Mouse (Mus musculus): ENCODE measurements at regions not wholly inside any gene's neighbourhood (a gene's known extent, or its start where the extent isn't known, plus 50 kb on each side); places are given as distances from the start of the nearest gene placed in this dataset.

DNA sequence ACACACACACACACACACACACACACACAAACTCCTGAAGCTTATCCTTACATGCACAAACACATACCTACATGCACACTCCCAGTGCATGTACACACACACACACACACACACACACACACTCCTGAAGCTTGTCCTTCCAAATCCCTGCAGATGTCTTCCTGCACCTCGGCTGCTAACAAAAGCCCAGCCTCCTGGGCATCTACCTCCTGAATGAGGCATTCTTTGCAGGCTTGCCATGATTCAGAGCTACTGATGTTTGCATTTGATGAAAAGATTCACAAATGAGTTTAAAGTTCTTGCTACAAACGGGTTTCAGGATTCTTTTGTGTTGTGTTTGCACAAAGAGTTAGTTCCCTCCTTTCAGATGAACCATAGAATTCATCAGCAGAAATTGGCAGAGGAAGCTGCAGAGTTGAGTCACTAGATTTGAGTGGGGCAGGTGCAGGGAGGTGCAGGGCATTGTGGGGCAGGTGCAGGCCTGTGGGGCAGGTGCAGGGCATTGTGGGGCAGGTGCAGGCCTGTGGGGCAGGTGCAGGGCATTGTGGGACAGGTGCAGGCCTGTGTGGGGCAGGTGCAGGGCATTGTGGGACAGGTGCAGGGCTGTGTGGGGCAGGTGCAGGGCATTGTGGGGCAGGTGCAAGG, 84.8 kb upstream of the Ajap1 start:
- H3K9me3 ChIP-seq, result no peaks in the 10 kb centered on the region

DNA sequence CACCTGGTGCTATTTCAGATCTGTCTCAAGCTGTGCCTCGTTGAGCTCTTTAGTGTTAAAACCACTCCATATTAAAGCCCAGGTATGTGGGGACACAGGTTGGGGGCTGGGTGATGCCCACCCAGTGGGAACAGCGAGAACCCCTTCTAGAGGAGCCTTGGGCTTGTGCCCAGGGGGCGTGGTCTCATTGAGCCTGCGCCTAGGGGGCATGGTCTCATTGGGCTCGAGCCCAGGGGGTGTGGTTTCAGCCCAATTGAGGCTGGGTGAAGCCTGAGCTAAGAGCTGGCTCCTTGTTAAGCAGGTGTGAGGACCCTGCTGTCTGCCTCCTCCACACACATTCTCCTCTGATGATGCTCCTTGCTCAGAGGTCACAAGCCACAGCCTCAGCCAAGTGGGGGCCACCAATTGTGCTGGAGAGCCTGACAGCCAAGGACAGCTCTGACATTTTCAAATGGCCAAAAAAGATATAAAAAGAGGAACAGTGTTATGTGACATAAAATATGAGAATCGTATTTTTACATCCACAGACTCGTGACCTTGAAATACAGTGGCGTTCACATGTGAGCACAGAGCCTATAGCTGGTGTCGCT, 90.7 kb upstream of the Ajap1 start:
- H3K27me3 ChIP-seq, result no peaks in the 10 kb centered on the region
- no peaks in the 10 kb centered on the region for H3K9me3 ChIP-seq
- H3K9ac ChIP-seq, result no peak overlapping the region
- no peaks in the 10 kb centered on the region for H3K36me3 ChIP-seq
- 61% methylated on average over 9 of the region's 9 CpGs for WGBS
- H3K27ac ChIP-seq (replicated peaks), result no peak overlapping the region
- H3K4me2 ChIP-seq, result no peak overlapping the region
- no peak for ATAC-seq (ENCODE audit: low FRiP score, low read depth)
- peaks cover 5% of the 10 kb centered on the region; the same call in 1 of the 2 replicates for H3K4me1 ChIP-seq (replicated peaks)
- H3K4me3 ChIP-seq, result no peak overlapping the region

More for the DNA sequence above, 84.8 kb upstream of the Ajap1 start:
- Histone ChIP-seq H3K27ac (replicated peaks) (no peak overlapping the region), H3K27me3 (no peaks in the 10 kb centered on the region), H3K4me2 (no peak overlapping the region), H3K4me3 (no peak overlapping the region), H3K9ac (no peak overlapping the region), H3K4me1 (replicated peaks) (no peaks in the 10 kb centered on the region), H3K36me3 (no peaks in the 10 kb centered on the region)
- 16% methylated on average over 2 of the region's 2 CpGs for WGBS
- ATAC-seq (ENCODE audit: low FRiP score, low read depth), result no peak

DNA sequence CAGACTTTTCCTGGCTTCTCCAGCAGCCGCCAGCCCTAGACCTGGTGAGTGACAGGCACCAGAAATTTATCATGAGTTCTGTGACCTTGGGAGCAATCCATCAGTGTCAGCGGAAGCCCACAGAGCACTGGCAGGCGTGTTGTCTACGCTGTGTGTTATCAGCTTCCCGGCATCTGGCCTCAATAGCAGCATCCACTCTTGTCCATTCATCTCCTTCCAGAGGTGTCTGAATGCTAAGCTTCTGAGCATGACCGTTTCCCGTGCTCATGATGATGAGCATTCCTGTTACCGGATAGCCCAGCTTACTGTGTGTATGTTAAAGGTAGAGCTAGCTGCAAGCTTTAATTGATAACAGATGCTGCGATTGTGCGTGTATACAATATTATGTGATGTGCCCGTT, 110.7 kb upstream of the Ajap1 start:
- no peaks in the 10 kb centered on the region for H3K36me3 ChIP-seq
- no peak overlapping the region for H3K9ac ChIP-seq
- WGBS, result 65% methylated on average over 11 of the region's 11 CpGs
- 0 out of 2 replicates have a peak, but pooled peaks cover 5% of the 10 kb centered on the region for H3K4me1 ChIP-seq (replicated peaks)
- H3K27me3 ChIP-seq, result no peaks in the 10 kb centered on the region
- H3K9me3 ChIP-seq, result no peaks in the 10 kb centered on the region
- no peak overlapping the region for H3K27ac ChIP-seq (replicated peaks)
- H3K4me2 ChIP-seq, result no peak overlapping the region
- H3K4me3 ChIP-seq, result no peak overlapping the region
- no peak for ATAC-seq (ENCODE audit: low FRiP score, low read depth)

DNA sequence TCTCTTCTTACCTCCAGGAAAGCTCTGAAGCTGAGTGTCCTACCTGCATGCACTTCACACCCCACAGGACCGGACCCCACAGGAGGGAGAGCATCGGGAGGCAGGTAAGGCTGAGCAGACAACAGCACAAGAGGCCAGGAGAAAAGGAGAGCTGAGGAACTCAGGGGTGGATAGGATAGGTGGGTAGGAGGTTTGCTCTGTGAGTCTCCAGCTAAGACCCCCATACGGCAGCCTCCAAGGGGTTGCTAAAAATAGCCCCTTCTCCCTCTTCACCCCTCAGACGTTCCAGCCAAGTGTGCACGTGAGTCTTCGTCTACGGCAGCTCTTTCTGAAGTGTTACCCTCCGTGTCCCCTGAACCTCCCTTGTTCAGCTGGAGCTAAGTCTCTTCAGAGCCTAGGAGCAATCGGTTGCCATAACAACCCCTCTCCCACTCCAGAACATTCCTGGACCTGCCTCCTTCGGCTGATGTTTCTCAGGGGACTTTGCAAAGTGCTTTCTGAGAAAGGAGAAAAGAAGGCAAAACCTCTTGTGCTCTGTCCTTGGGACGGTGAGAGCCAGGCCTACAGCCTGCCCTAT, 117.3 kb upstream of the Ajap1 start:
- H3K27ac ChIP-seq (replicated peaks), result peak overlapping the region; percentile 60
- H3K4me3 ChIP-seq, result no peak overlapping the region
- no peak overlapping the region for H3K4me2 ChIP-seq
- 37% methylated on average over 11 of the region's 11 CpGs for WGBS
- no peaks in the 10 kb centered on the region for H3K36me3 ChIP-seq
- peak; percentile 75; the same call in 1 of the 2 replicates for ATAC-seq (ENCODE audit: low FRiP score, low read depth)
- H3K9ac ChIP-seq, result no peak overlapping the region
- H3K9me3 ChIP-seq, result no peaks in the 10 kb centered on the region
- peaks cover 22% of the 10 kb centered on the region for H3K4me1 ChIP-seq (replicated peaks)
- no peaks in the 10 kb centered on the region for H3K27me3 ChIP-seq

GRCm38 (mm10) chr4:153602496-153602895, 119.9 kb upstream of the Ajap1 start:
- Histone ChIP-seq H3K27ac (replicated peaks) (no peak overlapping the region), H3K4me3 (no peak overlapping the region), H3K4me1 (replicated peaks) (peaks cover 22% of the 10 kb centered on the region), H3K36me3 (no peaks in the 10 kb centered on the region), H3K4me2 (no peak overlapping the region), H3K9me3 (no peaks in the 10 kb centered on the region), H3K27me3 (no peaks in the 10 kb centered on the region), H3K9ac (no peak overlapping the region)
- ATAC-seq (ENCODE audit: low FRiP score, low read depth), result no peak
- WGBS, result 90% methylated on average over 4 of the region's 4 CpGs

DNA sequence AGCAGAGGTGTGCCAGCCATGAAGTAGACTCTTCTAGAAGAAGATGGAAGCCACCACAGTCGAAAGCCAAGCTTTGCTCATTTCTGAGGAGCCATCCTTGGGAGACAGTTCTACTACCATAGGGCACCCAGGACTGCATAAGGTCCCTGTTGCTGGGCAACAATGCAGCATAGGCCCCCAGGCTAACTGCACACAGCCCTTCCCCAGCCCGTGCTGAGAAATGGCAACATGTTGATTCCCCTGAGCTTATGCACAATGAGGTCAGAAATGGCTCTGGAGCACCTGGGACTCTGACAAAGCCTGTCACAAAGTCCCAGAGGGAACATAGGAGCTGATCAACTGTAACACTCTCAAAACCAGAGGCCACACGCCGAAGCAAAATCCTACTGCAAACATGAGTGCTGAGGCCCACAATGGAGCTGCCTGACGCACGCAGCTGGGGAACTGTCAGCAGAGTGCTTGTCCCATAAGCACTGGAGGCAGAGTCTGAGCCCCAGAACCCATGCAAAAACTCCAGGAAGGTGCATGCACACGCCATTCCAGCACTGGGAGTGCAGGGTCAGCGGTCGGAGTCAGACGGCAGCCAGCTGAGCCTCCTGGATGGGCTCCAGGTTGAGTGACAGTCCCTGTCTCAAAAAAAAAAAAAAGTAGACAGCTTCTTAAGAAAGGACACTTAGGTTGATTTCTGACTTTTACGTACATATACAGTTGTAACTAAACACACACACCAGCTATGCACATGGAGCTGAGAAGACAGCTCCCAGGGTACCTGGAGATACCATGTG, 120.6 kb upstream of the Ajap1 start:
- H3K4me2 ChIP-seq, result no peak overlapping the region

GRCm38 (mm10) chr4:153603936-153604335, 121.3 kb upstream of the Ajap1 start:
- Histone ChIP-seq H3K4me3 (no peak overlapping the region), H3K27me3 (no peaks in the 10 kb centered on the region), H3K9me3 (no peaks in the 10 kb centered on the region), H3K27ac (replicated peaks) (no peak overlapping the region), H3K4me2 (no peak overlapping the region), H3K36me3 (no peaks in the 10 kb centered on the region), H3K4me1 (replicated peaks) (peaks cover 22% of the 10 kb centered on the region), H3K9ac (no peak overlapping the region)
- WGBS, result 69% methylated on average over 7 of the region's 7 CpGs
- no peak for ATAC-seq (ENCODE audit: low FRiP score, low read depth)

More for the DNA sequence above, 120.6 kb upstream of the Ajap1 start:
- peaks cover 22% of the 10 kb centered on the region for H3K4me1 ChIP-seq (replicated peaks)
- no peak for ATAC-seq (ENCODE audit: low FRiP score, low read depth)
- H3K9ac ChIP-seq, result no peak overlapping the region
- WGBS, result 68% methylated on average over 11 of the region's 11 CpGs
- no peaks in the 10 kb centered on the region for H3K36me3 ChIP-seq
- H3K4me3 ChIP-seq, result no peak overlapping the region
- H3K27ac ChIP-seq (replicated peaks), result no peak overlapping the region
- no peaks in the 10 kb centered on the region for H3K27me3 ChIP-seq
- no peaks in the 10 kb centered on the region for H3K9me3 ChIP-seq

DNA sequence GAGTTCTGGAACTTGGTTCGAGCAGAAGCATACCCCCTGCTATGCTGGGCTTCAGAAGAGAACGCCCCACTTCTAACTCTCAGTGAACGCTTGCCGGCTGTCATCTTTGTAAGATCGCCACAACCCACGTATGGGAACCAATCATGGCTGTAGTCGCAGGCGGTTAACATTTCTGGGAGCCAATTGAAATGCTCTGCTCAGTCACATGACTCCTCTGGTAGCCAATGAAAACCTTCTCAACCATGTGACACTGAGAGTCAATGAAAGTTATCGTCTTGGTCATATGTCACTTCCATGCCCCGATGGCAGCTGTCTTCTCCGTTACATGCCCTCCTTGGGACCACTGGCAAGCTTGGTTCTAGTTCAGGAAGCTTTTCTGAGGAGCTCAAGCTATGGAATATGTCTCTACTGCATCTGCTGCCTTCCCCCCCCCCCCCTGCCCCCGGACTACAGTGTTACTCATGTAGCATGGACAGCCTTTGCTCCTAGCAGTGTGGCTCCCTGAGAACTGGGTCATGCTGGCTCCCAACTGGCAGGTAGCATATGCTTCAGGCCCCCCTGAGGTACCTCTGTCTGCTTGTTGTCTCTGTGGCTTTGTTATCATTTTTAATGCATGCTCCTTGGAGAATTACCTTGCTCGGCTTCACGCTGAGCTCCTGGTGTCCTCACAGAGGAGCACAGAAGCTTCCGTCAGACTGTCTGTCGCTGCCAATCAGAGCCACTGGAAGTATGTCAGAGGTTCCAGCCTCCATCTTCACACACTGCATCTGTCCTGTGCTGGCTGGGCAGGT, 122.3 kb upstream of the Ajap1 start:
- Histone ChIP-seq H3K9me3 (no peaks in the 10 kb centered on the region), H3K27me3 (no peaks in the 10 kb centered on the region), H3K27ac (replicated peaks) (no peak overlapping the region), H3K4me2 (no peak overlapping the region), H3K4me1 (replicated peaks) (peaks cover 16% of the 10 kb centered on the region), H3K36me3 (no peaks in the 10 kb centered on the region), H3K4me3 (no peak overlapping the region), H3K9ac (no peak overlapping the region)
- ATAC-seq (ENCODE audit: low FRiP score, low read depth), result no peak
- 88% methylated on average over 16 of the region's 16 CpGs for WGBS

DNA sequence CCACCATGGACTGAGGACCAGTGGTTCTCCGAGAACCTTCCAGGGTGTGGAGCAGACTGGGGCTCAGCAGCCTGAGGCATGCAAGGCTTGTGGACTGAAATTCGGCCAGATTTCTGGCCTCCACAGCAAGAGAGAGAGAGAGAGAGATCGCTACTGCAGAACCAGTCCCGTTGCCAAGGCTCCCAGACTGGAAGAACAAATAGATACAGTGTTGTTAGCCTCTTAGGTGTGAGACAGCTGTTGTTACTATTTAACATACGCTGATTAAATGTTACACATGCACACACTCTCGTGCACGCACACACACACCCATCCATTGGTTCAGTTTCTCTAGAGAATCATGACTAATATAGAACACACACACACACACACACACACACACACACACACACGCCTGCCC, 133.4 kb upstream of the Ajap1 start:
- Histone ChIP-seq H3K36me3 (no peaks in the 10 kb centered on the region), H3K4me1 (replicated peaks) (peaks cover 4% of the 10 kb centered on the region; the same call in 1 of the 2 replicates), H3K27ac (replicated peaks) (no peak overlapping the region), H3K4me3 (no peak overlapping the region), H3K27me3 (no peaks in the 10 kb centered on the region), H3K9me3 (no peaks in the 10 kb centered on the region), H3K9ac (no peak overlapping the region), H3K4me2 (no peak overlapping the region)
- WGBS, result 74% methylated on average over 8 of the region's 8 CpGs
- no peak for ATAC-seq (ENCODE audit: low FRiP score, low read depth)

- H3K4me2 ChIP-seq, result no peak overlapping the region
- H3K36me3 ChIP-seq, result no peaks in the 10 kb centered on the region
- no peak for ATAC-seq (ENCODE audit: low FRiP score, low read depth)
- peaks cover 8% of the 10 kb centered on the region; the same call in 1 of the 2 replicates for H3K4me1 ChIP-seq (replicated peaks)
- H3K9me3 ChIP-seq, result no peaks in the 10 kb centered on the region
- no peak overlapping the region for H3K27ac ChIP-seq (replicated peaks)
- H3K4me3 ChIP-seq, result no peak overlapping the region
- H3K9ac ChIP-seq, result no peak overlapping the region
- H3K27me3 ChIP-seq, result no peaks in the 10 kb centered on the region
- WGBS, result 81% methylated on average over 6 of the region's 6 CpGs
These were observed 134.3 kb upstream of the Ajap1 start for GRCm38 (mm10) chr4:153616938-153617337.

GRCm38 (mm10) chr4:153620871-153621270, 138.3 kb upstream of the Ajap1 start:
- Histone ChIP-seq H3K27me3 (no peaks in the 10 kb centered on the region), H3K27ac (replicated peaks) (no peak overlapping the region), H3K9me3 (no peaks in the 10 kb centered on the region), H3K4me2 (no peak overlapping the region), H3K4me3 (no peak overlapping the region), H3K36me3 (no peaks in the 10 kb centered on the region), H3K9ac (no peak overlapping the region), H3K4me1 (replicated peaks) (peaks cover 7% of the 10 kb centered on the region; the same call in 1 of the 2 replicates)
- 70% methylated on average over 5 of the region's 5 CpGs for WGBS
- no peak for ATAC-seq (ENCODE audit: low FRiP score, low read depth)
